Mouse (Mus musculus) limb, embryonic 14.5 days (tissue): ENCODE results near the gene Dglucy. TPM values are rescaled to one million over a fixed set of nuclear protein-coding genes. Genes with fewer than 3 reads are reported as not detected.

Experiments
- ATAC-seq: fragments of 200-750 bp; cut with Nextera tagmentation; 2 replicates; pipeline ENCODE4 v1.8.0; 2017; ENCODE audit warnings: low read depth, moderate number of reproducible peaks, moderate TSS enrichment; ENCODE audit not compliant: low FRiP score
- DNase-seq: peaks from one replicate; pipeline ENCODE4 v3.0.0-alpha.2; 2015; ENCODE audit warnings: low spot score
- H3K27ac ChIP-seq: fragments of 300-500 bp; sonication (generic); replicated peaks from 2 replicates; pipeline ENCODE4 v1.5.1; 2014; ENCODE audit warnings: low read depth, mild to moderate bottlenecking, low read length, moderate library complexity, mixed read lengths
- H3K27me3 ChIP-seq: fragments of 300-500 bp; sonication (generic); 2 replicates; pipeline ENCODE4 v1.6.1; 2014; ENCODE audit warnings: low read length, mixed read lengths; ENCODE audit not compliant: control insufficient read depth, insufficient read depth
- H3K36me3 ChIP-seq: fragments of 300-500 bp; sonication (generic); 2 replicates; pipeline ENCODE4 v1.6.1; 2014; ENCODE audit warnings: mild to moderate bottlenecking, low read length, moderate library complexity, mixed read lengths; ENCODE audit not compliant: control insufficient read depth, insufficient read depth
- H3K4me1 ChIP-seq: fragments of 300-500 bp; sonication (generic); 2 replicates; pipeline ENCODE4 v1.6.1; 2014; ENCODE audit warnings: antibody characterized with exemption, low read length, mixed read lengths; ENCODE audit not compliant: control insufficient read depth, insufficient read depth
- H3K4me2 ChIP-seq: fragments of 300-500 bp; sonication (generic); replicated peaks from 2 replicates; pipeline ENCODE4 v1.6.1; 2014; ENCODE audit warnings: low read depth, mild to moderate bottlenecking, low read length, moderate library complexity; ENCODE audit not compliant: severe bottlenecking
- H3K4me3 ChIP-seq: fragments of 300-500 bp; sonication (generic); replicated peaks from 2 replicates; pipeline ENCODE4 v1.5.1; 2014; ENCODE audit warnings: low read length
- H3K9ac ChIP-seq: fragments of 300-500 bp; sonication (generic); 2 replicates; pipeline ENCODE4 v1.6.1; 2014; ENCODE audit warnings: mild to moderate bottlenecking, low read depth, low read length, moderate library complexity; ENCODE audit not compliant: severe bottlenecking
- H3K9me3 ChIP-seq: fragments of 300-500 bp; sonication (generic); 2 replicates; pipeline ENCODE4 v1.6.1; 2016; ENCODE audit warnings: low read length; ENCODE audit not compliant: control insufficient read depth
- POLR2A ChIP-seq: fragments of 200-500 bp; IDR thresholded peaks from 2 replicates; pipeline ENCODE4 v1.8.0; 2012; ENCODE audit warnings: inconsistent platforms, mild to moderate bottlenecking, moderate library complexity, borderline replicate concordance; ENCODE audit not compliant: insufficient read depth, insufficient read length; ENCODE audit errors: extremely low read depth
- WGBS: fragments of 180-500 bp; shearing (Covaris S2); extraction: QIAGEN DNeasy Blood & Tissue Kit; methylation state at CpG from one replicate; pipeline ENCODE4 v1.1.7; 2014; 5-methylcytosine and 5-hydroxymethylcytosine counted together
- polyA plus RNA-seq, 2 experiments: library from polyadenylated mRNA; depleted of rRNA in 1 of 2; stranded (reverse) in 1 of 2; unstranded in 1 of 2; fragments of >200 nt; fragmentation: Nextera tagmentation in 1 of 2; extraction: Ambion mirVana in 1 of 2; gene quantifications; 2 replicates each; pipeline versions ENCODE4 v1.2.1 to v1.2.3; 2012 to 2014

The Dglucy gene
- polyA plus RNA-seq, 2 experiments, result 2.0 to 3.1 TPM

DNA sequence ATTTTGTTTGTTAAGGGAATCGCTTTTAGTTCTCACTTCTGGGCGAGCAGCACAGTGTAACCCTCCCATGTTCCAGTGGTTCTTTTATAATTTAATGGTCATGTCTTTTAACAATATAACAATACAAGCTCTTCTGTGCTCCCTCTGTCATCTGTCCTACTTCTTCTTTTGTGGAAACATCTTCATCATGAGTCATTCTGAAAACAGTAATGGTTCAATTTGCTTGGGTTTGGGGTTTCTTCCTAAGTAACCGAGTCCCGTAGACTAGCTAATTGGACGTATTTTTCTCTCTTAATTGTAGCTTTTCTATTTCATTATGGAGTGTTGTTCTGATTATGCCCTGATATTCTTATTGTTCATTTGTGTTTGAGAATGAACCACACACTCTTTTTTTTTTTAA is 38.5 kb upstream of the Dglucy start:
- no peaks in the 10 kb centered on the region for H3K36me3 ChIP-seq
- DNase-seq, result no peak
- H3K27ac ChIP-seq, result no peak overlapping the region
- H3K4me3 ChIP-seq, result no peak overlapping the region
- H3K4me2 ChIP-seq, result no peak overlapping the region
- no peak for ATAC-seq
- H3K9ac ChIP-seq, result no peak overlapping the region
- no peaks in the 10 kb centered on the region for H3K9me3 ChIP-seq
- 91% methylated on average over 5 of the region's 5 CpGs for WGBS
- no peaks in the 10 kb centered on the region for H3K27me3 ChIP-seq
- TF ChIP-seq POLR2A, result no peak
- H3K4me1 ChIP-seq, result no peaks in the 10 kb centered on the region

GRCm38 (mm10) chr12:100742468-100742867 is 36.4 kb upstream of the Dglucy start:
- H3K4me2 ChIP-seq, result no peak overlapping the region
- no peak for TF ChIP-seq POLR2A
- no peak for DNase-seq
- no peak overlapping the region for H3K9ac ChIP-seq
- ATAC-seq, result no peak
- no peaks in the 10 kb centered on the region for H3K4me1 ChIP-seq
- H3K27ac ChIP-seq, result no peak overlapping the region
- no peaks in the 10 kb centered on the region for H3K36me3 ChIP-seq
- no peak overlapping the region for H3K4me3 ChIP-seq
- 72% methylated on average over 2 of the region's 2 CpGs for WGBS
- H3K27me3 ChIP-seq, result no peaks in the 10 kb centered on the region
- no peaks in the 10 kb centered on the region for H3K9me3 ChIP-seq

DNA sequence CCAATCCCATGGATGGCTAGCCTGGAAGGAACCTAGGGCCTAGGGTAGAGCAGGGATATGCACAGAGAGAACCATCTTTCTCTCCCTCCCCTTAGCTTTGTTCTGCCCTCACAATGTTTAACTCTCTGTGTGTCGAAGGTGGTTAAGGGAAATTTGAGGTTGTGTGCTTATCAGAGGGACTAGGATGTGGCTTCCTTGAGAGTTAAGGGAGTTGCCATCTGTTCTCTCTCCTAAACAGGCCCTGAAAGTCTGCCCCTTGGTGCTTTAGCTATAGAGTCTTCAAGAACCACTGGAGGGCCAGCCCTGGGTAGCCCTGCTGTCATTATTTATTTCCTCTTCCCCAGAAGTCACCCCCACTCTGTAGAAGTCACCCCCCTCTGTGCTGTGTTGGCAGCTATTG is 25.9 kb upstream of the Dglucy start:
- DNase-seq, result no peak
- no peak overlapping the region for H3K4me3 ChIP-seq
- ATAC-seq, result no peak
- H3K4me1 ChIP-seq, result no peaks in the 10 kb centered on the region
- no peak overlapping the region for H3K4me2 ChIP-seq
- no peaks in the 10 kb centered on the region for H3K9me3 ChIP-seq
- no peaks in the 10 kb centered on the region for H3K27me3 ChIP-seq
- no peak for TF ChIP-seq POLR2A
- H3K9ac ChIP-seq, result no peak overlapping the region
- no peaks in the 10 kb centered on the region for H3K36me3 ChIP-seq
- H3K27ac ChIP-seq, result no peak overlapping the region
- 75% methylated on average over 1 of the region's 1 CpGs for WGBS

DNA sequence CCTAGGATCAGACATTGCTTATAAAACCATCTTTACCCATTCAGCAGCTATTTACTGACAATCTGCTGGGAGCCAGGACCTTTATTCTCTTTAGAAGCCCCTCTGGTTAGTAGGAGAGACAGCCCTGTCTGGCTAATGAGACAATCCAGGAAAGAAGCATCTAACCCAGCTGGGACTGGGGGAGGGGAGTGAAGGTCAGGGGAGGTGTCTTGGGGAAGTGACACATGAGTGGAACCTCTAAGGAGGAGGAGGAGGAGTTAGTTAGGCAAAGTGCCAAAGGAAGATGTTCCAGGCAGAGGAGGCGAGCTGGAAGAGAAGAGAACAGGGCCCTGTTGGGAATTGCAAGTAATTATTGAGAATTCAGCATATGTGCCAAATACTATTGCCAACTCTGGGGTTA is 25.1 kb upstream of the Dglucy start:
- no peak for TF ChIP-seq POLR2A
- 54% methylated on average over 1 of the region's 1 CpGs for WGBS
- Histone ChIP-seq H3K9ac (no peak overlapping the region), H3K27ac (no peak overlapping the region), H3K4me1 (no peaks in the 10 kb centered on the region), H3K4me2 (no peak overlapping the region), H3K27me3 (no peaks in the 10 kb centered on the region), H3K36me3 (no peaks in the 10 kb centered on the region), H3K4me3 (no peak overlapping the region), H3K9me3 (no peaks in the 10 kb centered on the region)
- no peak for ATAC-seq
- DNase-seq, result no peak

- Histone ChIP-seq H3K27me3 (no peaks in the 10 kb centered on the region), H3K36me3 (no peaks in the 10 kb centered on the region), H3K4me1 (no peaks in the 10 kb centered on the region), H3K4me3 (no peak overlapping the region), H3K27ac (no peak overlapping the region), H3K9me3 (no peaks in the 10 kb centered on the region), H3K9ac (no peak overlapping the region), H3K4me2 (no peak overlapping the region)
- 53% methylated on average over 4 of the region's 4 CpGs for whole genome bisulfite sequencing
- DNase-seq (no peak), ATAC-seq (no peak)
- no peak for TF ChIP-seq POLR2A
These were observed 21.4 kb upstream of the Dglucy start for GRCm38 (mm10) chr12:100757427-100757826.

- H3K4me1 ChIP-seq, result no peaks in the 10 kb centered on the region
- H3K27me3 ChIP-seq, result no peaks in the 10 kb centered on the region
- H3K4me3 ChIP-seq, result no peak overlapping the region
- H3K9ac ChIP-seq, result no peak overlapping the region
- no peak for TF ChIP-seq POLR2A
- H3K4me2 ChIP-seq, result no peak overlapping the region
- no peak overlapping the region for H3K27ac ChIP-seq
- no peak for ATAC-seq
- H3K9me3 ChIP-seq, result no peaks in the 10 kb centered on the region
- WGBS, result 64% methylated on average over 11 of the region's 11 CpGs
- no peaks in the 10 kb centered on the region for H3K36me3 ChIP-seq
- DNase-seq, result no peak
These were observed 16.0 kb upstream of the Dglucy start for GRCm38 (mm10) chr12:100762663-100763425.
